Mouse (Mus musculus) E14TG2a.4 (cell line): ENCODE data around the gene Snrk.

Experiments
- CTCF ChIP-seq: conservative IDR thresholded peaks from 2 replicates; pipeline ENCODE4 v1.5.1; 2014; ENCODE audit warnings: low read length
- POU5F1 ChIP-seq: IDR thresholded peaks from 2 replicates; pipeline ENCODE4 v1.6.1; 2014; ENCODE audit warnings: low read length, borderline replicate concordance

GRCm38 (mm10) chr9:122164535-122164934 is 47.5 kb downstream of the Snrk start:
- TF ChIP-seq CTCF, result no peak
- no peak for TF ChIP-seq POU5F1
